Mouse (Mus musculus) left cerebral cortex, postnatal 36 days (tissue): Measurements from ENCODE around the gene Hand2. TPM values are rescaled to one million over a fixed set of nuclear protein-coding genes. Genes with fewer than 3 reads are reported as not detected.

ENCODE experiments used
- DNase-seq, 2 experiments: peaks; one replicate each; pipeline ENCODE4 v3.0.0; 2021 to 2022; ENCODE audit warnings: low spot score in 2 of 2, mixed read lengths in 1 of 2
- intact Hi-C: fragments of 180-260 bp; cut with DNase I; formaldehyde crosslinking; loops from one replicate; pipeline ENCODE4 v1.15.1; 2025
- total RNA-seq, 2 experiments: library from RNA; stranded (reverse); gene quantifications; 2 replicates each; pipeline ENCODE4 v1.2.3; 2021

Hand2 gene
- total RNA-seq, 2 experiments from 2014 or later, result not detected

DNA sequence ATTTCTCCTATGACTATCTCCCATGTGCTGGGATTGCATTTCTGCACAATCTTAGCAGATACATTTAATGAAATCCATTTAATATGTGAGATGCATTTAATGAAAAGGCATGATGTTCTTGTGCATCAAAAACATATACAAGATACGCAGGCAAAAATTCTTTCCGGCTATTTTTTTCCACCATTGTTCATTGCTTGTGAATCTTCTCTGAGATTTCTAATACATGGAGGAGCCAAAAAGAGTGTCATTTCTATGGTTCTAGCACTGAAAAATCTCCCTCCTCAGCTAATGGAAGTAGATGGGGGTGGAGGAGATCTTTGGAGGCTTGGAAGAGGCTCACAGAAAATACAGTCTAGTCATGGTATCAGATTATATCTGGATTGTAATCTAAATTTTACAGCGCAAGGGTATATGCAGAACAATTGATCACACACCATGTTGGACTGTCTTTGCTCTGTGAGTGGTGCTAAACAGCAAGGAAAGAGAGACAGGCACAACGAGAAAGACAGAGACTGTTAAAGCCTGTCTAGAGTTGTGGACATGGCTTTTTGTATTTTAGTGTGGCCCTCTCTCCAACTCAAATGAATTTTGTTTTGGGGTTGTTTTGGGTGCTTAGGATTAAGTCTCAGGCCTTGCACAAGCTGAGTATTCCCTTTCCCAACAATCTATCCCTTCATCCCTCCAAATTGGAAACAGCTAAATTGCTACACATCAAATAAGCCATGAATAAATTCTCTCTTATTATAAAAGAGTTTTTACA, 16.7 kb downstream of the Hand2 start:
- DNase-seq, result no peak
- intact Hi-C loops, result loop anchor here (10.0 kb wide), 1 partner anchor 453 kb away; no protein-coding TSS in a partner anchor

DNA sequence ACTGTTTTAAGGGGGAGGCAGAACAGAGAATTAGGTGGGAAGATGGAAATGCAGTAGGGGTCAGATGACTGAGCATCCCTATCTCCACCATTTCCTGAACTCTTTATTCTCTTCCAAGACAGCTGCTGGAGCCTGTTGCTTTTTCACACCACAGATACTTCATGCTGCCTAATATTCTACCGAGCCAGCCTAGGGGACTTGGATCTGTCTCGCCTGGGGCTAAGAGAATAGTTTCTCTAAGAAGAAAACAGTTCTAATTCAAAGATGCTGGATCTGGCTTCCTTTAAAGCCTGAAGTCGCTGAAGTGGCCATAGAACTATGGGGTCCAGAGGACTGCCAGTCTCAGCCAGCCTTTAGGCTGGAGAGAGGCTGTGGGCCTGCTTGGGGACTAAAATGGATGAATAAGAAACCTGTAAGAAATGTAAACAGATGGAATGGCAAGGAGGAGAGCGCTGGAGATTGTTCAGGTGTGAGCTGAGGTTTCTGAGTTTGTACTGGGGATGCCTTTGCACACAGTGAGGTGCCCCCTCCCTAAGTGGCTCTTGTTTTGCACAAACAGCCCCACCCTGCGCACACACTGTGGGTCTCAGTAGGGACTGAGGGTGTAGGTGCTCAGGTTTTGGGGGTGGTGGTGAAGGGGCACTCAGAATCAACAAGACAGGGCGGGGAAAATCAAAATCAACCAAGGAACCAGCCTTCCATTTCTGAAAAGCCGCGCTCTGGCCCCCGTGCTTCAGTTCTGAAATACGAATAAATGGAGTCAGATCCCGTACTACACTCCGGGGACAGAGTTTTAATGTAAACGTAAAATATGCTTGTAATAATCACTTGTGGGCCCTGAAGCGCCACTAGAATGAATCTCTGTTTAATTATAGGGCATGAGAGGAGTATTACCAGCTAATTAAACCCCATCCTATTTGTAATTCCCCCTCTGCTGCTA, 19.2 kb downstream of the Hand2 start:
- intact Hi-C loops, result loop anchor here (10.0 kb wide), 2 partner anchors 195 to 455 kb away; no protein-coding TSS in a partner anchor
- no peak for DNase-seq

DNA sequence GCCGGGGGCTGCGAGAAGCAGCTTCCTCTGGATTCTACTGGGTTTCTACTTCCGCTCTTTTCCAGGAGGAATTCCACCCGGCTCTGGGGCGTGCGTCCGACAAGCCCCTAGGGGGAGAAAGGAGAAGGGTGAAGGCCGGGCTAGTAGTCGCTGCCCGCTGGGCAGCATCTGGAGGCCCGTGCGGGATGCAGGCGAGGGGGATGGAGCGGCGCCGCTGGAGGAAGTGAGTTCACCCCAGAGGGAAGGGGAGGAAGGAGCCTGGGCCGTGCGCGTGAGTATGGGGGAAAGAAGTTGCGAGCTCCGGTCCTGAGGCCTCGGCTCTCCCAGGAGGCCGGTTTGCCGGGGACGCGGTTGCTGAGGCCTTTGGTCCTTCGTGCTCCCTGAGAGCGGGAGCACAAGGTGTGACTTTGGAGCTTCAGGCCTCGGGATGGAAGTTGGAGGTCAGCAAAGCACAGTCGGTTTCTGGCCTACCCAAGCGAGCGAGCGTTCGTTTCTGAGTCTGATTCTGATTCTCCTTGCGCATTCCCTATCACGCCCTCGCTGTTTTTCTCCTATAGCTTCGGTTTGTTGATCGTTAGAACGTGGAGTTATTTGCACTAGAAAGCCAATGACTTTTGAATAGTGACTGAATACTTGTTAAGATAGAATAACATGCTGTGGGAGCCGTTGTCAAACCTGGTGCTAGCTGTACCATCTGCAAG, 20.2 kb downstream of the Hand2 start:
- intact Hi-C loops, result loop anchor here (10.0 kb wide), 1 partner anchor 194 kb away; no protein-coding TSS in a partner anchor
- DNase-seq, result no peak

DNA sequence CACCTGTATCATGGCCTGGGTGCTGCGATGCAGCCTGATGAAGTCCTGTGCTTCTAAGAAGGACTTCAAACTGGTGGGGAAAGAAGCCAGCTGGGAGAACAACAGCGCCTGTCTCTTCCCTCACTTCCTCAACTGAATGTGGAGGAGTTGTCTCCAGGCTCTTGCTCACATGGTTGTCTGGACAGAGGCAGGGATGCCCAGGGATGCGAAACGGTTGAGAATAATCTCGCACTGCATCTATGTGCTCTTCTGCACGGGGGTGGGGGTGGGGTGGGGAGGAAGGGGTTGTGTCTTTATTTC, 20.7 kb downstream of the Hand2 start:
- intact Hi-C loops, result loop anchor here (10.0 kb wide), 1 partner anchor 193 kb away; no protein-coding TSS in a partner anchor
- no peak for DNase-seq

DNA sequence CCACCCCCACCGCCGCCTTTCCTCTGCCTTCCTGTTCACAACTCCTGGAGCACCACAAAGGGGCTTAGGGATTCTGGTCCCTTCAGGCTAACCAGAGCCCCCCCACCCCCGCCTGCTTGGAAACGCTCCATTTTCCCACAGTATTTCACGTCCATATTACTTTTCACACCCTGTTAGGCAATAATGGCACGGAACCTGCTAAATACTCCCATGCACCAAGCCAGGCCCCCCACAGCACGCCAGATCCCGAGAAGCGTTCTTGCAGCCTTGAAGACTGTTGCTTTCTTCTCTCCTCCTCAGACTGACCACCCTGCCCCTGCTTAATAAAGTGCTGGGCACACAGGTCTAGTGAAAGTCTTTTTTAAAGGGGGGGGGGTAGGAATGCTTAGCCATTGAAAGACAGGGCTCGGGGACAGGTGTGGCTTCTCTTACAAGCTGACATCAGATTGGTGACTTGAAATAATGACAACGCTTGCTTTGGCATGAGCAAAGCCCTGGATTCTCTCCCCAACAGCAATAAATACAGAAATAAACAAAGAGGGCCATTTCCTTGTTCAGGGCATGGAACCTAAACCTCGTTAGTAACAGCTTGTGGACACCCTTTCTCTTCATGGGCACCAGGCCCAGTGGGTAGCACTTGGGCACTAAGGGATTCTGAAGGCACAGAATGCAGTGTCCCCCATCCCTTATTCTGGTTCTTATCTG, 21.8 kb downstream of the Hand2 start:
- intact Hi-C loops, result loop anchor here (10.0 kb wide), 1 partner anchor 192 kb away; no protein-coding TSS in a partner anchor
- no peak for DNase-seq

DNA sequence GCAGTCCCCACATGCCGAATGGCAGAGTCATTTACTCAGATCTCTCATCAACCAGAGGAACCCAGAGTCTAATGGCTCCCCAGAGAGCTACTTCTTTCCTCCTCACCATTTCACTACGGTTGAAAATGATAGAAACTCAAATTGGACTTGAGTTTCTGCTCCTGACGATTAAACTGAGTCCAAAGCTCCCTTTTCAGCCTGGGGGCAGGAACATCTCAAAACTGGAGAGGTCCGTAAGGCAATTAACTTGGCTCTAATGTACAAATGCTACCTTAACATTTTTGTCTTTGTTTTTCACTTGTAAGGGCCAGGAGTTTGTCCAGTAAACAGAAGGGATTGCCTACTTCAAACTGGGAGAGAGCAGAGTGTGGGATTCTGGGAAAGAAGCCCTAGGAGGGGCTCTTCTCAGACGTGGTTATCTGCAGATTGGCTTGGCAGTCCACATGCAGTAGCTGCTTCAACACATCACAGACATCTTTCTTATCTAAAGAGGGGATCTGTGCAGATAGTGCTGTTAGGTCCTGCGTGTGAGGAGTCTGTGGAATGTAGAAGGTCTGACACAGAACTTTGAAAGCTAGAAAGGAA, 23.0 kb downstream of the Hand2 start:
- DNase-seq, result no peak
- intact Hi-C loops, result loop anchor here (10.0 kb wide), 1 partner anchor 191 kb away; no protein-coding TSS in a partner anchor

DNA sequence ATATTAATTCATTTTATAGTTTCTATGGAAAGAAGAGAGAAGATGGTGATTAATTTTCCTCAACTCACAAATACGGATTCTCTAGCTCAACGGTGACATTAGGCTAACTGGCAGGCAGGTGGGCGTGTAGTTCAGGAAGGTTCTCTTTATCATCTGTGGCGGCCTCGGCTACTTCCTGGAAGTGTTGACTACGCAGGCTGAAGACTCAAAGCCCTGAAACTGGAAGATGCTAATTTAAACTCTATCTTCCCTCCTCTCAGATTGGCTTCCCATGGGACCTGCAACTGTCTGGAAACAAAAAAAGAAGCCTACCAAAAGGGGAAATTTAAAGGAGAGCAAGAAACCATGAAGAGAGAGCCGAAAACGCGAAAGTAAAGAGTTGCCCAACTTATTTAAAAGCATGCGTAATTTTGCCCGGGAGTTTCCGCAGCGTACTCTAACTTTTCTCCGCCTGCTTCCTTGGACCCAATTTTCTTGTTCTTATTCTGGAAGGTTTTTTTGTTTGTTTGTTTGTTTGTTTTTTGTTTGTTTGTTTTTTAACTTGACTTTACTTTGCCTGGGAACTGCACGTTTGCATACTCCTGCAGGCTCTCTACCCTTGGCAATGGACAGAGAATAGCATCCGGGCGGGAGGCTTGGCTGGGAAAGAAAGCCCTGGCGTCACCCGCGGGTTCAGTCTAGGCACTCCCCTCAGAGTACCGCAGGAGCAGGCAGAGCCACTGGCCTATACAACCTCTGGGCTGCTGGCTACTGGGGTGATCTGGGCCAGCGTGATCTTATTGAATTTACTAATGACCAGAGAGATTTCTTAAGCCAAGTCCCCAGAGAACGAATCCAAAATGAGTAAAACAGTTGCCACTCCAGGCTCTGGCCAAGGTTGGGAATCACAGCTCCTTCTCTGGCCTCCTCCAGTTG, 24.4 kb downstream of the Hand2 start:
- DNase-seq, result no peak
- intact Hi-C loops, result loop anchor here (5.0 to 10.0 kb wide), 2 partner anchors 33 to 190 kb away; no protein-coding TSS in a partner anchor

DNA sequence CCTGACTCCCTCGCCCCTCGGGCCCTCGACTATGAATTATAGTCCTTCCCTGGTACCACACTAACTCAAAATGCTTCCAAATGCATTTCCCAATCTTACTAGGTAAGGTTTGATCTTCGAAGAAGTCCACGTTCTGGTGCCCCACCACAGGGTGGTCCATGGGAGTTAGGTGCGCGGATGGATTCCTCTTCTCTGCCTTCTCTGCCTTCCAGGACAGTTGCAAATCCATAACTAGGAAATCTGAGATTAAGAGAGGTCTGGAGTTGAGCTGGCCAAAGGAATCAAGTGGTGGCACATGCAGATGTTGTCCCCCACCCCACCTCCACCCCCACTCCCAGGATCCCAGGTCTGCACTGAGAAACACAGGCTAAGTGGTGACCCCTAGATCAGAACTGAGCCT, 25.6 kb downstream of the Hand2 start:
- intact Hi-C loops, result loop anchor here (5.0 to 10.0 kb wide), 2 partner anchors 34 to 188 kb away; no protein-coding TSS in a partner anchor
- DNase-seq, result no peak

DNA sequence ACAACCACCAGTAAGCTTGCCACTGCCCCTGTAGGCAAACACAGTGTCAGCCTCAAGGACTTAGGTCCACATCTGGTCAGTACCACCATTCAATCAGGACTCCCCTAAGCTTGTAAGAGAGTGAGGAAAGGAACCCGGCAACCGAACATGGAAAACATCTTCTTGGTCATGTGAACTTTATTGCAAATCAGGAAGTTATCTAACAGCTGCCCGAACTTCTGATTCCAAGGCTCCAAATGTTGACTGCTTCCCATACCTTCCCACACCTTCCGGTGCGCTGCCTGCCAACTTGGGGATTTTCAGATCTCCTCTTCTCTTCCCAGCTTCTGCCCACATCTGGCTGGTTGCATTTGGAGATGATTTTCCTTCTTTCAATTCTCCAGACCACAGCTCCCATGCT, 26.4 kb downstream of the Hand2 start:
- no peak for DNase-seq
- intact Hi-C loops, result loop anchor here (5.0 to 10.0 kb wide), 2 partner anchors 35 to 188 kb away; no protein-coding TSS in a partner anchor

DNA sequence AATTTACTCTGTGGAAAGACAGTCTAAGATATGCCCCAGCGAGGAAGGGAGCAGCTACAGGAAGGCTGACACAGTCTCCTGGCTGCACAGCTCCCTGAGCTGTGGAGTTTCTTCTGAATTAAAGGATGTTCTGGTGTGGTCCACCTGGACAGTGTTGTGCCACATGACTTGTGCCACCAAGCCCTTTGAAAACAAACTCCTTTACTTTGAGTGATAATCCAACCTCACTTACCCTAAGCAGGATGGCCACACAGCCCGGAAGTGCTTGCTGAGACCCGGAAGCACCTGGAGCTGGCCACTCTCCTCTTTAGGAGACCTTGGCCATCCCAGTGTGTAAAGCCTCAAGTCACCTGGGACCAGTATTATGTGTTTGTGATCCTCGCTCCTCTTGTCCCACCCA, 27.5 kb downstream of the Hand2 start:
- intact Hi-C loops, result loop anchor here (5.0 to 10.0 kb wide), 2 partner anchors 36 to 187 kb away; no protein-coding TSS in a partner anchor
- DNase-seq, result no peak

DNA sequence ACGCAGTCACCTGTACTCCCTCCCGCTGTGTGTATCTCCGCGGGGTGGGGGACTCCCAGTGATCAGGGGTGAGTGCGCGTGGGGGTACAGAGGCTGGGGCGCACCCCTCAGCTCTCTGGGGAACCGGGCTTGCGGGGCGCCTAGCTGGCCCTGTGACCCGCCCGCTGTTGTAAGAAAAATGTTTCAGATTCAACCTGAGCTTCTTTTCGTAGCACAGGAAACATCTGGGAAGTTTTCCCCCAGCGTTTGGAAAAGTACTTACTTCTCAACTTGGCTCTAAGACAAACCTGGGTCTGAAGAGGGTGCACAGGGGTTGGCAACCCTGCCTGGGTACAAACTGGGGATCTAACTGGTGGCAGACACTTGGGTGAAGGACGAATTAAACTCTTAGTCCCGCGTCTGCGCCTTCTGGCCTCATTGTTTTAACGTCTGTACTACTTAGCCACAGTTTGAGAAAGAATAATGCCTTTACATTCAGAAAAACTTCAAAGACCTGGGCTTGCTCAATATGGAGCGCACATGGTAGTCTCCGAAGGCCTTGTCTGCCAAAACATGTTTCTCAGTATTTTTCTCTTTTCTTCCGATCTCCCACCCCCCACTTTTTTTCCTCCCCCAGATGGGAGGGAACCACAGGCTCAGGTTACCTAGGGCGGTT, 28.2 kb downstream of the Hand2 start:
- no peak for DNase-seq
- intact Hi-C loops, result loop anchor here (5.0 to 10.0 kb wide), 2 partner anchors 37 to 186 kb away; no protein-coding TSS in a partner anchor

DNA sequence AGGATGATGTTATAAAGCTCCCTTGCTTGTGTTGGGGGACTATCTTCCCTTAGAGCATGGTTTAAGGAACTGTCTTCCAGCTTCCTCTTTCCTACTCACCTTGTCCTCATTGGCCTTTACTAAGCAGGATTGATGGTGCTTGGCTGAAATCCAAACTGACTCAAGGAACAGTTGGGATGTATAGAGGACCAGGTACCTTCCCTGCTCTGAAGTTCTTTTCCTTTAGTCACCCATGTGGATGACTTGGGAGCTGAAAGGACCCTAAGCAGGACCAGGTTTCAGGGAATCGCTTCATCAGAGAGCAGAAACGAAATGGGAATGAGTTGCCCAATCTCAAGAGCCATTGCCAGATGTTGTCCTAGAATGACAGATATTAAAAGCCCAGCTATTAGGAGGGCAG, 31.1 kb downstream of the Hand2 start:
- no peak for DNase-seq
- intact Hi-C loops, result loop anchor here (5.0 kb wide), 1 partner anchor 60 kb away; no protein-coding TSS in a partner anchor

DNA sequence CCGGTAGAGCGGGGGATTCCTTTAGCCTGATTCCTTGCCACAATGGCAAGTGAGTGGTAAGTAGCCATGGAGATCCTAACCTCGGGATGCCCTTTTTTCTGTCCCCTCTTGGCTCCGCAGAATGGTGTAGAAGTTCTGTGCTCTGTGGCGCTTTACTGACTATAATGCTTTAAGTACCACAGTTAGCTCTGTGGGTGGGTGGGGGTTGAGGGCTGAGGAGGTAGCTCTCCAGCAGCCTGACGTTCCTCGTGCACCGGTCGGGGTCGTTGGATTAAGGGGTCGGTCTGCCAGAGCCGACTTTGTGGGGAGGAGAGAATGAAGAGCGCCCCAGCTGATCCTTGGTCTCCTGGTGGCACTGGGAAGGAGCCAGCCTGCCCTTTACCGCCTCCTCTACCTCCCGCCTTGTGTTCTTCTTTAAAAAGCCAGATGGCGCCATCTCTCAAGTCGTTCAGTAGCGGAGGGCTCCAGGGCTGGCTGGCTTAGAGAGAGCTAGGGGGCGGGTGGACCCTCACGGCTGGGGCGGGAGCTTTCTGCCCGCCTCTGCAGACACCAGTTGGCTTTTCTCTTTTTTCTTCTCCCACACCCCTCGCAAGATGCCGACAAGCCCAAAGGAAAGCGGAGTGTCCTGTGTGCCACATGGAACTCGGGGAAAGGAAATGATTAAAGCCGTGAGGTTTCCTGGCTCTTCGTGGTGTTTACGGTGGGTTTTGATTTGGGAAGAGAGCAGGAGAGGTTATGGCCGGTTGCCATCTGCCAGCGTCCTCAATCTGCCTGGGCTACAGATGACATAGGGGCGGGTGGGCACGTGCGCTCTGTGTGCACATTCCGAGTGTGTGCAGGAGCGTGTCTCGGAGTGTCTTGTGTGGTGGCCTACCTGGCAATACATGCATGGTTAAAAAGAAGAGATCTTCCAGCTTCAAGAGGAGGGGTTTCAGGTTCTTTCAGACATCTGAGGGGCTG, 32.8 kb downstream of the Hand2 start:
- DNase-seq, result no peak
- intact Hi-C loops, result loop anchor here (5.0 kb wide), 1 partner anchor 59 kb away; no protein-coding TSS in a partner anchor

DNA sequence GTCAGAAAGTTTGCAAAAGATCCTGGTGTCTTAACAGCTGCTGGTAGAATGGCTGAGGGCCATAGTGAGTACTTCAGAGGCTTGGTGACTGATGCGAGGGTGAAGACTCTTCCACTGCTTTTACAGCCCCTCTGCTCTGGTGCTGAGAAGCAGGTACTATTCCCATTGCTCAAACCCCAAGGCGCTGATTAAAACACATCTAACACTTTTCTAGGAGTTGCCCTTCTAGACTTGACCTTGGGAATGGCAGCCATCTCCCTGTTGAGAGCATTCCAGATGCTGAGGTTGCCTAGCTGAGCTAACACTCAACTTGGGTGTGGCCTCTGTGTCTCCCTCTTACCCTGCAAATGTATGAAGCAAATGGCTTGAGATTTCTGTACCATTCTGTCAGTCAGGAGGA, 34.1 kb downstream of the Hand2 start:
- no peak for DNase-seq
- intact Hi-C loops, result loop anchor here (5.0 kb wide), 2 partner anchors 57 to 72 kb away; no protein-coding TSS in a partner anchor

DNA sequence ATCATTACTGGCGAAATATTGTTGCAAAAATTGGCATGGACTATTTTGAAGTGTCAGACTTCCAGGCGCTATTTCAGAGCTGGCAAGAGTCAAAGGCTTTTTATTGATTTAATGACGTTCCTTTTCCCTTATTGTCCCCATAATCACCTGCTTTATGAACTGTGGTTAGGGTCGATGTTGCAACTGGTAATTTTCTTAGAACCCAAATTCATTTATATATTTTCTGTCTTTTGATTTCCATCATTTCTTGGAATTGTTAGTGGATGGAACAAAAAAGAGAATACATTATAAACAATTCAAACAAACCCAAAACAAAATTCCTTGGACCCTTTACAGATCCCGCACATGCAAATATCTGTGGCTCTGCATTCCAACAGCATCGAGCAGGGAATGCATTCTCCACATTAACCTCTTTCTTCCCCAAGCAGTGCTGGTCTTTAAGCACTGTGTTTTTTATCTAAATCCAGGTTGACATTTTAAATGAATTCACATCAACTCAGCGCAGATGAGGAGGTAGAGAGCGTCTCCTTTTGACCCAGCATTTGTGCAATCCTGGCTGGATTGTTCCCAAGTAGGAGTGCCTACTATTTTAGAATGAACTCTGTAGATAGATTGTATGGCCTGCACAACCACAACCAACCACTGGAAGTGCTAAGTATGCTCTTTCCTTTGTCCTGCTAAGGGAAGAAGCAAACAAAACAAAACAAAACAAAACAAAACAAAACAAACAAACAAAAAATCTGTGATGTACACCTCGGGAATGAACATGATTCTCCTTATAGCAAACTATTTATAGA, 35.9 kb downstream of the Hand2 start:
- no peak for DNase-seq
- intact Hi-C loops, result loop anchor here (5.0 kb wide), 1 partner anchor 71 kb away; no protein-coding TSS in a partner anchor
